Mouse (Mus musculus): ENCODE measurements around the gene Atf7ip. TPM values are rescaled to one million over a fixed set of nuclear protein-coding genes. Genes with fewer than 3 reads are reported as not detected.
"Not testable (repeated sequence)": the region's sequence is repeated elsewhere in the genome, so short reads cannot be mapped to it uniquely, and the experiment has no call there.

Gene Atf7ip
- 100 to 1,000 TPM; 103 to 122 TPM for total RNA-seq (2021)
- long read RNA-seq, full-length matches to known transcripts, result 4 of 11 reads
- long read RNA-seq, partial matches to known transcripts, result 1 of 11 reads
- long read RNA-seq, other reads (novel, unspliced or antisense), result 6 of 11 reads

DNA sequence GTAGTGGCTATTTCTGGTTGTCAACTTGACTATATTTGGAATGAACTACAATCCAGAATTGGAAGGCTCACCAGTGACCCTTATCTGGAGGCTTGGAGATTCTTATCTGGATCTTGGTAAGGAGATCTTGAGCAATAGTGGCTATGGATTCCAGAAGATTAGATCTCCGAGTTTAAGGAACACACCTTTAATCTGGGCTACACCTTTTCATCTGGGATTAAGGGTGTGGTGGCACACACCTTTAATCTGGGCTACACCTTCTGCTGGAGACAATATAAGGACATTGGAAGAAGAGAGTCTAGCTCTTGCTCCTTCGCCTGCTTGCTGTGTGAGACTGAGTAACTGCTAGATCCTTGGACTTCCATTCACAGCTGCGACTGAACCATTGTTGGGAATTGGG is at the start of gene Atf7ip:
Gene Atf7ip (plus strand): TSS at position 301 of the 400 bp plus-strand sequence.
- not testable (repeated sequence) for DNase-seq (ENCODE audit: low spot score in 2 of 2)

DNA sequence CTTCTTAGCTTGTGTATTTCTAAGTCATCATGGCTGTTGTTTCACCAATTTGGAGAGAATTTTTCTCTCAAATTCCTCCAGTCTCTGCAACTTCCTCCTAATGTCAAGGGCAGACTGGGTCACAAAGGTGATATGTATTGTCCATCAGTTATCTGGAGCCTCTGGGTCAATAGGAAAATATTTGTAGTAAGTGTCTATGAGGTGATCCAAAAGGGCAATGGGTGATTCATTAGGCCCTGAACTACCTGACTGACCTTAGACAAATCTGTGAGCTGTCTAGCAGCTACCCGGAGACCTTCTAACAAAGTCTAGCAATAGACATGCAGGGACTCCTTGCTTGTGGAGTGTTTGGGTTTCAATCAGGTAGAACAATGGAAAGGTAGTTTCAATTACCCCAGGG is 49.7 kb upstream of the Atf7ip start:
- no peak for DNase-seq (ENCODE audit: low spot score in 2 of 2)

DNA sequence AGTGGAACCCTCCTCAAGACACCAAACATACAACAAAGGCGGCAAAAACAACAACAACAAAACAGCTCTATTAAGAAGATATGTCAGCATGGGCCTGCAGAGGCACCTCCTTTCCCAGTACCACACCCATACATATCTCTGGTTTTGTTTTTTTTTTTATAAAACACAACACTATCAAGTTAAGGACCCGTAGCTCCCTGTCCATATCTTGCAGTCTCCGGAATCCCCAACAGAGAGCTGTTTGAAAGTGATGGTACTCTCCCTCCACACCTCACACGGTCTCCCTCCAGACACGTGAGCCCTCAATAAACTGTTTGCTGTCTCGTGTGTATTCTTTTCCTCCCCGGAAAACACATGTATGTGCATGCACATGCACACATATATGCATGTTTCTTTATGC is 46.8 kb upstream of the Atf7ip start:
- no peak for DNase-seq (ENCODE audit: low spot score in 2 of 2)

DNA sequence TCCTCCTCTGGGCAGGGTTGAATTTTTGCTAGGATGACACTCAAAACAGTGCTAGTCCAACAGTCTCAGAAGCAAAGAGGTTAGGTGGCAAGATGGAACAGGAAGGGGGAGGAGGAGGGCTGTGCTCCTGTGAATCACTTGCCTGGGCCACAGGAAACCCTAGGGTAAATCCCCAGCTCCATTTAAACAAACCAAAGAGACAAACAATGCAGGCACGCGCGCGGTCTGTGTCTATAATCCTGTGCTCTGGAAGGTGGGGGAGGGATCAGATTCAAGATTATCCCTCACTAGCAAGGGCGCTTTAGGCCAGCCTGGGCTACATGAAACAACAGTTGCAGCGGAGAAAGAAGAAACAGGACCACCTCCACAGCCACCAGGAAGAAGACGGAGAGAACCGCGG is 42.5 kb upstream of the Atf7ip start:
- DNase-seq (ENCODE audit: low spot score in 2 of 2), result no peak

DNA sequence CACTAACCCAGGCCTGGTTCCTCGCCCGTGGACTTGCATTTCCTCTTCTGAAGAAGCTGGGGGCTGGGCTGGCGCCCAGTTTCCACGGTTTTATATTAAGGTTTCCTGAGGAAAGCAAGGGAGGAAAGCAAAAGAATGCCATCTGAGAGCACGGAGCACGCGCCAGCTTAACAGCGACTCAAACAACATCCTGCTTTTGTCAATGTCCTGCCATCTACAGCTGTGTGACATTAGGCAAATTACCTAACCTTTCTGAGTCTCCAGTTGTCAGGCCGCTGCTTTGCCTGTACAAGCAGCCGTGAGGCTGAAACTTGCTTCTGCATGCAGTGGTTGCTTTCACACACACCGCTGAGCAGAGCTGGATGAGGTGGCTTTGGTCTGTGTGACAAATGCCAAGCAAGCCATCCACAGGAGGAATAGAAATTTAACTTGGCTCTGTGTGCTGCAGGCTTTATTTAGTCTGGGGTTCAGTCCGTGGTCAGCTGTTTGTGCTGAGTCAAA is 41.8 kb upstream of the Atf7ip start:
- DNase-seq (ENCODE audit: low spot score in 2 of 2), result no peak

DNA sequence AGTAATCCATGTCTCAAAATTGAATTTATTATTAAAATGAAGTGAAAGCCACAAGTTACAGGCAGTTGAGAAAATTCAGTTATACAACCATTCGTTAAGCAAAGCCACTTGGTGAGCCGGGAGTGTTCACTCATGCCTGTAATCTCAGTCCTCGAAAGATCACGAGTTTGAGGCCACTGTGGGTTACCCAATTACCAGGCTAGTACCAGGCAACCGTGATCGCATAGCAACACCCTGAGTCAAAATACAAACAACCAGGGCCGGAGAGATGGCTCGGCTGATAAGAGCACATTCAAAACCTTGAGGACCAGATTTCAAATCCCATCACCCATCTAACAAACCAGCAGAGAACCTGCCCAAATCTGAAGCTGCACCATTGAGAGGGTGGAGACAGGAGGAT is 40.9 kb upstream of the Atf7ip start:
- DNase-seq (ENCODE audit: low spot score in 2 of 2), result no peak

DNA sequence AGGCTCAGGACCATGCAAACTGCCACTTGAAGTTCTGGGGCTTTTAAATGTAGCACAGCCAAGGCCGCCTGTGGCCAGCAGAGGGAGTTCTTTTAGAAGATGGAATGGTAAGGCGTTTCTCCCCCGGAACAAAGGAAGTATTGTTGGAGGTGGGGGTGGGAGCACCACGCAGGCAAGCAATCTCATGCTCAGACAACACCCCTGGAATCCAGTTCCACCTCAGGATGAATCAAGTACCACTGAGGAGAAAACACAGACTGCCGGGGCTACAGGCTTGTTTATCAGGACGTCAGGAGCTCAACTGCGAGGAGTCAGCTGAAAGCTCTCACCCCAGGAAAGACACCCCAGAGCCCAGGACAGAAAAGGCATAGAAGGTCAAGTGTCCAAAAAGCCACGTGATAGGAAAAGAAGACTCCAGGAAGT is 40.0 kb upstream of the Atf7ip start:
- DNase-seq (ENCODE audit: low spot score in 2 of 2), result peak; percentile 63 to 84

DNA sequence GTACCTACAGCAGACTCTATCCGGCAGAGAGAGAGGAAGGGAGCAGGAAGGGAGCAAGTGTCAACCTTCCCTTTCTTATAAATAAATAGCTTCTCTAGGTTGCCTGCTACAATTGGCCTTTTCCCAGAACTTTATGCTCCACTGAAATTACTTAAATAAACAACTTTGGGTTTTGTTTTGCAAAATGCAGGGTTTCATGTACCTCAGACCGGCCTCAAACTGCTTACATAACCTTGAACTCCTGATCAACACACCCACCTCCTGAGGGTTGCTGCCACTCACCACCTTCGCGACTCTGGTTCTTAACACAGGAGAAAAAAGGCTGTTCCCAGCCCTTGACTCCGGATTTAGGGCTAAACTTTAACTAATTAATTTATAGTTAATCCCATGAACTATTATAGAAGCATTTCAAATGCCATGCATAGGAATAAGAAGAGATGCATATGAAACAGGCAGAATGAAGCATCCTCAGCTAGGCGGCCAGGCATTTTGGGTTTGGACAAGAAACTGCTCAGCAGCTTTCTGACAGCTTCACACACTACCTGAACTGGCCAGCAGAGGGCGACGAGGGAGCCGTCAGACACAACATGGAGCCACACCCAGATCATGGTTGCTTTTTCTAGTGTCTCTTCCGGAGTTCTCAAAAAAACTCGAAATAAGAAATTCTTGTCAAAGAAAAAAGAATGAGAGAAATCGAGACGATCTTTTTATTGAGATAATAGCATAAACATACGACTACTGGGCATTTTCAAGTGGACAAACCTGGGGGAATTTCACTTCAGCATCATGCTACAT is 38.8 kb upstream of the Atf7ip start:
- peak; percentile 76 to 89 for DNase-seq (ENCODE audit: low spot score in 2 of 2)

DNA sequence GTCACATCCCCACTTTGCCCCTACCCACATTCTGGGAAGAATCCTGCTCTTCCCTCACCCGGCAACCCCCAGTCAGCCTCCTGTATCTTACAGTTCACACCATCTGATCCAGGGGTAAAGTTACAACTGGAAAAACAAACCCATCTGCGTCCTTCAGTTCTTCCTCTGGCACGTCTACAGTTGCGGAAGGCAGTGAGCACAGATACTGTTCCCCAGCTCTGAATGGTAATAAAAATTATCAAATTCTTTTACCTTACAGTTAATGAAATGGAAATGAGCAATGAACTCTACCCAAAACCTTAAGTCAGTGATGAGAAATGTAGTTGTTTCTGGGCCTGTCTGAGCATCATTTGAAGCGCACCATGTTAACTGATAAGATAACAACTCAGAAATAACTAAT is 38.1 kb upstream of the Atf7ip start:
- no peak for DNase-seq (ENCODE audit: low spot score in 2 of 2)

DNA sequence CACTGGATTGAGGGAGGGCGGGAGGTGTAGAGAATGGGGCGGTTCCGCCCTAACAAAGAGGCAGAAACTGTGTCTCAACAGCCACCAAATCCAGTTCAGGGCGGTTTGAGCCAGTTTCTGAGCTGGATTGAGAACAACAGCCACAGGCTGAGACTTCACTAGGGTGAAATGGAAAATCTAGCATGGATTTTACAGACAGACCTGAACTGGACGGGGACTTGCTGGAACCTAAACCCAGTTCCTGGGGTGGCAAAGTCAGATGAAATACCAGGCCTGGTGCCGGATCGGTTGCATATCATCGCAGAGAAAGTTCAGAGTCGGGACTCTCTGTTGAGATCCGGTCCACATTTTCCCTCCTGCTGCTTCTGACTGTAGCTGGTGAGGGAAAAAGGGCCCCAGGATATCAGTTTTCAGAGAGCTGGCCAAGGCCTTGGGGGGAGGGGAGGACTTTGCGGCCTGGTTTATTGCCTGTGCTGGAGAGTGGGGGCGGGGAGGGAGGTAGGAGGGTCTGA is 37.5 kb upstream of the Atf7ip start:
- DNase-seq (ENCODE audit: low spot score in 2 of 2), result peak; percentile 84 to 93

DNA sequence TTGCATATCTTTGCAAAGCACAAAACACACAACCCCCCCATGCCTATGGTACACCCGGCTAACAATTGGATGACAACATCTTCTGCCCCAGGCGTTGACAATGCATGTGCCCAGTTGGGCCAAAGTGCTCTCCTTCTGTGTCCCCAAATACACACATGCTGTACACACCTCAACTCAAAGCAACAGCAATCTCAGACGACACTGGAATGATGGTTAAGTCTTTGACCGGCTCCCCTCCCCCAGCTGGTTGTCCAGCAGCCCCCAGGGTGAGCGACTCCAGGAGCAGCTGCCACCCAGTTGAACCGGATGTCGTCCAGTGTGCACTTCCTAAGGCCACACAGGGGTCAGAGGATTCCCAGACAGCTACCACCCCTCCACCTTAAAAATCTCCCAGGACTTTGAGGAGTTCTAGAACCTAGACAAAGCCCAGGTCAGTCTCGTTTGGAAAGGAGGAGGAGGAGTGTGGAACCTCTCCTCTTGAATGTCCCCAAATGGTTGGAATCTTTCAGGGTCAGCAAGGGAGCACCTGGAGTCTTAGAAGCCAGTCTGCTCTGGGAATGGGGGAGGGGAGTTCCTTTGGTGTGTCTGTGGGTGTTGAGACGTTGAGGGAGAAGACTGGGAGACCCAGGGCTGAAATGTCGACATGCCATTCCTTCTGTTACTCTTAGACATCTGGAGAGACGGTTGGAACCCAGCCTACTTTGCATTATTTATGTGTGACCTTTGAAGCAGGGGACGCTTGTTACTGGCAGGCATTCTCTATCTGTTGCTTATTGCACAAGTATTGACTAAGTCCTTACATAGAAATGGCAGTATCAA is 36.8 kb upstream of the Atf7ip start:
- DNase-seq (ENCODE audit: low spot score in 2 of 2), result peak in 1 of 2 experiments; percentile 14

DNA sequence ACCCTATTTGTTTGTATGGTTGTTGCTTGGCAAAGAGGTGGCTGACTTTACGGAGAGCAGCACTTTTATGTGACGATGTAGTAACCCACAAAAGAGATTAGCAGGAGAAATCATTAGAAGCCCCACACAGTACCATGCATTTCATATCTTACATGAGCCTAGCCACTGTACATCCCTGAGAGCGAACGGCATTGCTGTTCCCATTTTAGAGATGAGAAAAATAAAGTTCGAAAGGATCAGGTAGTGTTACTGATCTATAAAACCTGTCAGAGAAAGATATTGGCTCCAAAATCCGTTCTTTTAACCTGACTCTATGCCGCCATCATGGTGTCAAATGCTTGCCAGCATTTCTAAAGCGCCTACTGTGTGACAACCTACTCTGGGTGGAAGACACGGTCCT is 36.2 kb upstream of the Atf7ip start:
- no peak for DNase-seq (ENCODE audit: low spot score in 2 of 2)

DNA sequence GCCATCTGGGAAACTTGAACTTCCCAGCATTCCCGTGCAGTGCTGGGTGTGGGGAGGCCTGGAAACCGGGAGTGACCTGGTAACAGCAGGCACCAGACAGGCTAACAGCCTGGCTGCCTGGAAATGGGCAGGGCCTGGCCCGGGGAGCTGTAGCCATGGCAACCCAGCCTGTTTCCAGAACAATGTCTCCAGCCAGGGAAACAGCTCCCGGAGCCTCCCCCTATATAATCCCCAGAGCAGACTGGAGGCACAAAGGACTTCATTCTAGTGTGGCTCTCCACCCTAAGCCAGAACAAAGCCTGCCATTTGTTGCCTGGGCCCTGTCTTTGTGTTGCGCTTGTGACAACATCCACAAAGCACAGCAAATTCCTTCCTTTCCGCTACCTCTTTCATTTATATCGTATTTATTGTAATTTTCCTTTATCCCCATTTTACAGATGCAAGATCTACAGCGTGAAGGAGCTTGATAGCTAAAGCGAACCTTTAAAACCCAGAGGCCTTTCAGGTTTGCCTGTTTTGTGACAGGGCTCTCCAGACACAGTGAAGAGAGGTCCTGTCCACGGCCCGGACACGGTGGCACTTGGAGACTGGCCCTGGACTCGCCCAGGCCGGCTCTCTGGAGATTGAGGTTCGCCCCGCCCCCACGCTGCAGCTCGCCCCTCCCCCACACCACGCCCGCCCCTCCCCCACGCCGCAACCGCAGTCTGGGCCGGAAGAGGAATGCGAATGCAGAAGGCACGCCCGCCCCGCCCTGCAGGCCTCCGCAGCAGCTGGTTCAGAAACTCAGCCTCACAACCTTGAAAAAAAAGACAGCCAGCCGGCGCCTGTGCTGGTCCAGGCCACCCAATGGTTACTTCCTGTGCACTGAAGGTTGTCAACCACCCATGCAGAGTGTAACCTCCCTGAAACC is 35.4 kb upstream of the Atf7ip start:
- peak; percentile 82 to 93 for DNase-seq (ENCODE audit: low spot score in 2 of 2)

DNA sequence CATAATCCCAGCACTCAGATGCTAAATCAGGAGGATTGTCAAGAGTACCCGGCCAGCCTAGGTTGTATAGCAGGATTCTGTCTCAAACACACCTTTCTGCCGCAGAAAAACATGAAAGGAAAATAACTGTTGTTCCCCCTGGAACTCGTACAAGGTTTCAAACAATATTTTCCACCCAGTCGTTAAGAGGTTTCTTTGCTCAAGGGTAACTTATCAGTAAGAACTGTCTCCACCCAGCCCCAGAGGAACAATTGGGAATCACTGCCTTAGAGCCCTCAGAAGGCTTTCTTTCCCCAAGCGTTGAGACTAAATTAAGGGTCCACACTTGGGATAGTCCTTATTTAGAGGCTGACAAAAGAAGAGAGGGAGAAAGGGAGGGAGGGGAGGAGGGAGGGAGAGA is 34.4 kb upstream of the Atf7ip start:
- no peak for DNase-seq (ENCODE audit: low spot score in 2 of 2)

DNA sequence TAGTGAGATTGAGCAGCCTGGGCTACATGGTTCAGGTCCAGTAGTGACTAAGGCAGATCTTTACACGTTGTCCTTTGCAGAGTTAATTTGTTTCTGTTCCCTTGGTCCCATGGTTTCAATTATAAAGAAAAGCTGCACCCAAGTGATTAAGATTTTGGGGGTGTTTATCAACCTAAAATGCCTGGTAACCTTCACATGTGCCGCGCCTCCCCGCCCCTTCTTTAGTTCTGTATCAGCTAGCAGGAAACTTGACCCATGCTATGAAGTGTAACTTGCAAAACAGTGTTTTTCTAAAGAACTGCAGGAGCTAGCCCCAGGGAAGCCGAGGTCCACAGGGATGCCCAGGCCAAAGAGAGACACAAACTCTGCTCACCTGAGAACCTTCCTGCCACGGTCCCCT is 33.2 kb upstream of the Atf7ip start:
- no peak for DNase-seq (ENCODE audit: low spot score in 2 of 2)

DNA sequence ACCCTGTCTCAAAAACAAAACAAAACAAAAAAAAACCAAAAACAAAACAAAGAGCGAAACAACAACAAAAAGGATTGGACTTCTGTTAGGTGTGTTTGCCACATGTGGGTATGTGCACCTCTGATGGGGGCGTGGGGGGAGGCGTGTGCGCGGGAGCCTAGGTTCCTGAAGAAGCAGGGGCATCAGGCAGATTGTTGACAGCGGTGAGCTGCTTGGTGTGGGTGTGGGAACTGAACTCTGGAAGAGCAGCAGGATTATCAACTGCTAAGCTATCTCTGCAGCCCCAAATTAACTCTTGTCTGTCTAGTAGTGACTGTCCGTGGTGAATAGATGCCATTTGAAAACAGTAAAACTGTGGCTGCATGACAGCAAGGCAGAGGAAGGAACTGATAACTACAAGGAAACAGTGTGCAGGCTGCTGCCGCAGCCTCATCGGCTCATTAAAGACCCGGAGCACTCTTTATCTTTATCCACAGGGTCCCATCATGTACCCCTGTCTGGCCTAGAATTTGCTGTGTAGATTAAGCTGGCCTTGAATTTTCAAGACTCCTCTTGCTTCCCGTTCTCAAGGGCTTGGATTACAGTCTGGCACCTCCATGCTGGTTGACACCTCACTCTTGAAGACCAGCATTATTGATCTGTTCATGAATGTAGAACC is 32.4 kb upstream of the Atf7ip start:
- DNase-seq (ENCODE audit: low spot score in 2 of 2), result no peak

DNA sequence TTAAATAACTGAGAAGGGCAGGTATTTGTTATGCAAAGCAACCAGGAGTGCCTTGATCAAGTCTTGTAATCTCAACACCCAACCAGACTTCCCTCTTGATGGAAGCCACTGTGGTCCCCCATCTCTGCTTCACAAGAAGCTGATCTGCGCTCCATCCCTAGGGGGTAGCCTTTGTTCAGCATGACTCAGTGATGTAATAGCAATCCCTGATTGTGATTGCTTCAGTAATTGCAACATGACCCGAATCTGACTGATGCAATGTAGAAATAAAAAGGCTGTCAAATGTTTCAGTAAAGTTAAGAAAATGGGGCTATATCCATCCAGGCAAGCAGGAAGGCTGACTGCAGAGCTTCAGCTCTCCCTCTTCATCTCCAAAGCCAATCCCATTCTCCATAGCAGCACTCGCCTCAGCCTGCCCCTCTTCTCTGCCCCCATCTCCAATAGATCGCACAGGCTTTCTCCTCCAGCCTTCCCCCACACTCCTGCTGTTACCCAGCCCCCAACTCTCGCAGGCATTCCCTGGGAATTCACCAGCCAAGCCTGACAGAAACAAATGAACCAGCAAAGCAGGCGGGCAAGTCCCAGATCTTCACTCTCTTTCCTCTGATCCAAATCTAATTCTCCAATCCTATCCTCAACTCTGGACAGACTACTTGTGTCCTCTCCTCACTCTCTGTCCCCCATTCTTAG is 30.7 kb upstream of the Atf7ip start:
- peak; percentile 41 to 69 for DNase-seq (ENCODE audit: low spot score in 2 of 2)

DNA sequence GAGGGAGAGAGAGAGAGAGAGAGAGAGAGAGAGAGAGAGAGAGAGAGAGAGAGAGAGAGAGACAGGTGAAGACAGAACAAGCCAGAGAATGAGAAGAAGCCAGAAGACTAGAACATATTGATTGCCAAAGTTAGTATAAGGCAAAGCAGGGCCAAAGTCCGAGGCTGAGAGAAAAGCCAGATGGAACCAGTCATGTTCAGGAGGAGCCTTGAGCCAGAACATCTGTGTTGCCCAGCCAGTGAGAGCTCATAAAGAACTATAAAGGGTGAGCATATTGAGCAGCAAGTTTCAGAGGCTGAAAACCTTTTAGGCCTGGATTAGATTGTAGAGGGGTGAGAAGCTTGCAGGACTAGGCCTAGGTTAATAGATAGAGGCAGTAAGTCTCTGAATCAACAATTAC is 28.1 kb upstream of the Atf7ip start:
- no peak for DNase-seq (ENCODE audit: low spot score in 2 of 2)

DNA sequence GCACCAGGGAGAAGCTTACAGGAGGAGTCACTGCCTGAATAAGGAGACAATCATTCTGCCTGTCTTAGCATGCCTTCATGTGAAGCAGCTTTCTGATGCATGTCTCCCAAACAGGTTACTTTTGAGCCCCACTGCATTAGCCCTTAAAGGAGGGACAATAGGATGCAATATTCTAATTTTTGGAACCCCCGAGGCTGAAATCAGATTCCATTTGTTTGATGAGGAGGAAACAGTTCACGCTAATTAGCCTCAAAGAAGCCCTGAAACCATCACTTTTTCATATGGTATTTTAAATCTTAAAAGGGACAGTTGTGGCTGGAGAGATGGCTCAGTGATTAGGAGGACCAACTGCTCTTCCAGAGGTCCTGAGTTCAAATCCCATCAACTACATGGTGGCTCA is 22.4 kb upstream of the Atf7ip start:
- DNase-seq (ENCODE audit: low spot score in 2 of 2), result no peak

DNA sequence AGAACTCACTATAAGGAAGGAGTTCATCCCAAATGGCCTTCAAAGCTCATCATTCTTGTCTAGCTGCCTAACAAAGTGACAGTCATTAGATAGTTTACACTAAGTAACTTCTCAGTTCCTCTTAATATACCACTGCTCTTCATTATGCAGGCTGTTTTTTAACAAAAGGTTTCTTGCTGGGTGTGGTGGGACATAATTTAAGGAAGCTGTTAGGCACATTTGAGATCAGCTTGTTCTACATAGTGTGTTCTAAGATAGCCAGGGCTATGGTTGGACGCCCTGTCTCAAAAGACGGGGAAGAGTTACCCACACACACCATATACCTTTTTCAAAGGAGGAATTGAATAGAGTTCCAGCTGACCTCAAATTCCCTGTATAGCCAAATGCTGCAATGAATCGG is 21.9 kb upstream of the Atf7ip start:
- DNase-seq (ENCODE audit: low spot score in 2 of 2), result no peak

Measured in layer of hippocampus, adult 18-20 months (tissue).